Mouse (Mus musculus): Measurements from ENCODE around the gene Cat.

DNA sequence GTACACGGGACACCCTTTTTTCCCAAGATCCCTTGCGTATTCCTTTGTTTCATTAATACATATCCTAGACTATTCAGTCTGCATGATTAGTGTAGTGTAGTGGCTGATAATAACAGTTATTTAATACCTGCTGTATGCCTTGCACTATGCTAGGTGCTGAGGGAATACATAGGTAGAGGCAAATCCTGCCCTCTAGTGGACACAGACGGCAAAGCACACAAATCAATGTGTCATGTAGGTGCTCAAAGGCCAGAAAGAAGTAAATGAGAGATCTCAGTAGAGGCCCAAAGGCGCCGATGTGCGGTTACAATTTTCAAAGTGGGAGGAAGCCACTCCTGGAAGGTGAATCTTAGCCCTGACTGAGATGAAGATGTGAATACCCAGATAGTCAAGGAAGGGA, 39.2 kb downstream of the Cat start:
- TF ChIP-seq CTCF (IDR thresholded peaks at IDR 0.05; ENCODE audit: low read depth) = peak; percentile 90
- TF ChIP-seq EP300 (IDR thresholded peaks at IDR 0.05; ENCODE audit: low read depth) = no peak
